Mouse (Mus musculus) heart, adult 2 months (tissue): ENCODE measurements around the gene Aifm3.

Source experiments
- CTCF ChIP-seq: fragments of 200-600 bp; IDR thresholded peaks from 2 replicates; pipeline ENCODE4 v1.8.1; 2022; ENCODE audit warnings: antibody characterized with exemption, mild to moderate bottlenecking, moderate library complexity
- EP300 ChIP-seq: fragments of 200-500 bp; IDR thresholded peaks from 2 replicates; pipeline ENCODE4 v1.6.1; 2011; ENCODE audit warnings: low read depth, low read length, control low read depth; ENCODE audit not compliant: insufficient read depth
- POLR2A ChIP-seq: fragments of 200-500 bp; IDR thresholded peaks from 2 replicates; pipeline ENCODE4 v1.6.1; 2011; ENCODE audit warnings: mild to moderate bottlenecking, low read depth, low read length, control low read depth; ENCODE audit not compliant: insufficient read depth

DNA sequence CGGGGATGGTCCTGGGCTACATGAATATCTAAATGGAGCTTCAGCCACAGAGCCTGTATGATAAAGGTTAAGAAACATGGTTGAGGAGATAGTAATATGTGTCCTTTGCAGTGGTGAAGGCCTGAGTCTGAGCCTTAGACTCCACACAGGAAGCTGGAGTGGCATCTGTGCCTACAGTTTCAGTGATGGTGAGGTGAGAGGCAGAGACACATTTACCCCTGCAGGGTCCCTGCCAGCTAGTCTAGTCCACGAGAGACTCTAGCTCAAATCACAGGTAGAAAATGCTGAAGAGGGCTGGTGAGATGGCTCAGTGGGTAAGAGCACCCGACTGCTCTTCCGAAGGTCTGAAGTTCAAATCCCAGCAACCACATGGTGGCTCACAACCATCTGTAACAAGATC is 14.1 kb upstream of the Aifm3 start:
- TF ChIP-seq CTCF = no peak
- no peak for TF ChIP-seq EP300
- no peak for TF ChIP-seq POLR2A
